Mouse (Mus musculus): ENCODE data around the gene Ttc1.

The Ttc1 gene

GRCm38 (mm10) chr11:43700291-43700690, 47.5 kb downstream of the Ttc1 start:
- DNase-seq = no peak

GRCm38 (mm10) chr11:43698621-43699020, 49.2 kb downstream of the Ttc1 start:
- DNase-seq = no peak

GRCm38 (mm10) chr11:43696623-43697022, 51.2 kb downstream of the Ttc1 start:
- no peak for DNase-seq

- DNase-seq = no peak
Measured at GRCm38 (mm10) chr11:43688850-43689249, 59.0 kb downstream of the Ttc1 start.

- peak; percentile 70 to 77 for DNase-seq
Measured at GRCm38 (mm10) chr11:43682415-43683217, 65.2 kb downstream of the Ttc1 start.

GRCm38 (mm10) chr11:43681472-43682414, 66.1 kb downstream of the Ttc1 start, which contains the start of gene Pwwp2a:
Gene Pwwp2a (plus strand): TSS chr11:43681998.
- peak; percentile 95 to 97 for DNase-seq
